Mouse (Mus musculus) erythroblast, embryonic 14.5 days (primary cell): ENCODE results near the gene Arnt2.

Source experiments
- GATA1 ChIP-seq: IDR thresholded peaks from 2 replicates; pipeline ENCODE4 v1.6.1; 2012; ENCODE audit warnings: low read length, inconsistent platforms, mixed read lengths
- TAL1 ChIP-seq: IDR thresholded peaks from 3 replicates; pipeline ENCODE4 v1.6.1; 2012; ENCODE audit warnings: low read length, inconsistent platforms, mixed read lengths

DNA sequence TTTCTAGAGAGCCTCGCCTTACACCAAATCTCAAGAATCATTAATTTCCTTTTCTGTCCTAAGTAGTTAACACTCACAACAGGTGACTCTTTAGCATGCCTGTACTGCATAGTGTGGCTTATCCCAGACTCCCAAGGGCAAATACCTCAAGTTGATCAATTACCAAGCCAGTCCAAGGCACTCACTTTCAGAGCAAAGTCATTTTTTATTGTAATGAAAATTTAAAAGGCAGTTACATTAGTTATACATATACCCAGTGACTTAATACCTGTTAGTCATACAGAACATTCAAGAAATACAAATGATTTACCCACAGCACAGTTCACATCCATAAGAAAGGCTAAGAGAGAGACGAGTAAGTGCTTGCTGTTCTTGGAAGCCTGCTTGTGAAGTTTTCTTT lies 163.9 kb downstream of the Arnt2 start:
- TF ChIP-seq GATA1 (no peak), TAL1 (no peak)
